In the genomic region with DNA sequence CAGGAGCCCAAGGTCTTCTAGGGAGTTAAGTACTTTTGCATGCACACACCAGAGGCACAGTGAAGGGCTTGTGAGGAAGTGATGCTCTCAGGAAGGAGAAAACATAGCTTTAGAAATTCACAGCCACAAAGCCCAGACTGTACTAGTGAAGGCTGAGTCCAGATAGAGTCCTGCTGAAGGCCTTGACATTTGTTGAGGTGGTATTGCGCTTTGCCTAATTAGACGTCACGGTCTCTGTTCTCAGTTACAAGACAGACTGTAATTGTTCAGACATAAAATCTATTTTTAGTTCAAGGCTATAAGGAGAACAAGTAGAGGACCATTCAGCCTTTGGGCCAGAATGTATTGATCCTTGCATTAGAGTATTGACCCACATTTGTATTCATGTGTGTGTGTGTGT, we compare ENCODE assay signal across 14 mouse cellular contexts. TPM values are rescaled to one million over a fixed set of nuclear protein-coding genes. Genes with fewer than 3 reads are reported as not detected.
DNase-seq lines count a peak whose midpoint lies in the region.
"Had no signal": no experiment of that assay in that cellular context is flagged by ENCODE, and none has a peak within 500 bp of the region (broad histone marks: within the 10 kb centered on the region; RNA-seq: fewer than 3 reads in every experiment).

No protein-coding gene starts in this region.

- peak; percentile 56 for DNase-seq in adrenal gland, adult 2 months
- no peak for DNase-seq in adrenal gland, adult 18-20 months (ENCODE audit: low spot score in 2 of 2)
- DNase-seq in adrenal gland, postnatal 10 days, result peak; percentile 26
- DNase-seq in adrenal gland, postnatal 14 days, result peak; percentile 36
- DNase-seq in lung, postnatal 10 days, result no peak
- DNase-seq in heart, postnatal 4 days, result no peak
- DNase-seq: cerebellum, adult 11-12 months; cerebellum, adult 2 months; cerebellum, adult 9-10 months; cerebellum, postnatal 10 days; cerebellum, postnatal 25 days; forebrain, postnatal 0 days had no signal

RNA-seq across cellular contexts. Expression of a gene that starts 55.8 kb away (rescaled TPM):
- 10 to 100 TPM; 33.7 to 46.2 TPM for total RNA-seq in adrenal gland, adult 2 months (2021)
- 19.4 and 19.7 TPM in 2 replicates for polyA plus RNA-seq in adrenal gland, adult 2 months (2012; rRNA removed)
- 10 to 100 TPM; 36.3 to 37.2 TPM for total RNA-seq in adrenal gland, adult 18-20 months (2021)
- 10 to 100 TPM; 26.8 to 33.5 TPM for total RNA-seq in adrenal gland, postnatal 10 days (2021)
- total RNA-seq in adrenal gland, postnatal 14 days (2021), result 29.7 and 35.2 TPM in 2 replicates
- total RNA-seq in heart, postnatal 4 days (2021), result not detected
- total RNA-seq: ES-E14, MEL had no signal

RNA-seq across cellular contexts. Expression of a gene that starts 58.1 kb away (rescaled TPM):
- total RNA-seq in adrenal gland, adult 2 months (2021), result 10 to 100 TPM; 25.8 to 32.3 TPM
- polyA plus RNA-seq in adrenal gland, adult 2 months (2012; rRNA removed), result 8.1 and 8.2 TPM in 2 replicates
- total RNA-seq in adrenal gland, adult 18-20 months (2021), result 10 to 100 TPM; 21.1 to 27.8 TPM
- total RNA-seq in adrenal gland, postnatal 10 days (2021), result 10 to 100 TPM; 17.8 to 21.4 TPM
- 23.7 and 24.4 TPM in 2 replicates for total RNA-seq in adrenal gland, postnatal 14 days (2021)
- total RNA-seq in heart, postnatal 4 days (2021), result 10 to 100 TPM in 1 of 2 experiments, 1 to 10 TPM in 1; 9.6 to 11.4 TPM

RNA-seq across cellular contexts. Expression of a gene that starts 58.2 kb away (rescaled TPM):
- 100 to 1,000 TPM; 103 to 138 TPM for total RNA-seq in adrenal gland, adult 2 months (2021)
- 44.3 and 46.6 TPM in 2 replicates for polyA plus RNA-seq in adrenal gland, adult 2 months (2012; rRNA removed)
- total RNA-seq in adrenal gland, adult 18-20 months (2021), result 100 to 1,000 TPM; 119 to 126 TPM
- total RNA-seq in adrenal gland, postnatal 10 days (2021), result 10 to 100 TPM; 65.6 to 68.5 TPM
- total RNA-seq in adrenal gland, postnatal 14 days (2021), result 77.1 and 87.0 TPM in 2 replicates
- total RNA-seq in heart, postnatal 4 days (2021), result 10 to 100 TPM; 45.6 to 46.4 TPM

Comparison
In these comparisons a context has a peak if more than half of its experiments do, and no peak if none do; other contexts are left out.
1. DNase-seq: peak in adrenal gland, adult 2 months (single experiment), adrenal gland, postnatal 10 days (single experiment) and adrenal gland, postnatal 14 days (single experiment); none in adrenal gland, adult 18-20 months (0 of 2), lung, postnatal 10 days (single experiment) and heart, postnatal 4 days (single experiment).
2. RNA of a gene that starts 55.8 kb away (total RNA-seq): 33.7 to 46.2 TPM in adrenal gland, adult 2 months, 36.3 to 37.2 TPM in adrenal gland, adult 18-20 months, 29.7 to 35.2 TPM in adrenal gland, postnatal 14 days and 26.8 to 33.5 TPM in adrenal gland, postnatal 10 days; not detected in heart, postnatal 4 days; every median in the first group is over 10 times any median in the second.